Mouse (Mus musculus): Measurements from ENCODE around the gene Xpnpep2. TPM values are rescaled to one million over a fixed set of nuclear protein-coding genes. Genes with fewer than 3 reads are reported as not detected.

Gene Xpnpep2
- polyA plus RNA-seq, 1 experiment from 2014 or later: 0.75 TPM

Other genes with a start within 250 kb of the Xpnpep2 start
- 31.1 and 35.8 TPM in 2 replicates for gene Smarca1, start 215.8 kb upstream of the Xpnpep2 start, polyA plus RNA-seq (2015; fragmentation: Nextera tagmentation; extraction: Ambion mirVana)
- 22.5 and 28.9 TPM in 2 replicates for gene Ocrl, start 196.3 kb upstream of the Xpnpep2 start, polyA plus RNA-seq (2015; fragmentation: Nextera tagmentation; extraction: Ambion mirVana)
- gene Apln, start 73.9 kb upstream of the Xpnpep2 start, polyA plus RNA-seq (2015; fragmentation: Nextera tagmentation; extraction: Ambion mirVana): 5.7 and 5.9 TPM in 2 replicates
- gene Sash3, start 37.7 kb downstream of the Xpnpep2 start, polyA plus RNA-seq (2015; fragmentation: Nextera tagmentation; extraction: Ambion mirVana): 0.90 and 1.1 TPM in 2 replicates
- 7.8 and 8.9 TPM in 2 replicates for gene Zdhhc9, start 100.2 kb downstream of the Xpnpep2 start, polyA plus RNA-seq (2015; fragmentation: Nextera tagmentation; extraction: Ambion mirVana)
- 17.3 and 20.7 TPM in 2 replicates for gene Utp14a, start 148.1 kb downstream of the Xpnpep2 start, polyA plus RNA-seq (2015; fragmentation: Nextera tagmentation; extraction: Ambion mirVana)
- 8.4 and 8.5 TPM in 2 replicates for gene Bcorl1, start 232.6 kb downstream of the Xpnpep2 start, polyA plus RNA-seq (2015; fragmentation: Nextera tagmentation; extraction: Ambion mirVana)

Data from forebrain, embryonic 16.5 days (tissue).